Mouse (Mus musculus) lung, embryonic 16.5 days (tissue): ENCODE measurements at regions not wholly inside any gene's neighbourhood (a gene's known extent, or its start where the extent isn't known, plus 50 kb on each side); places are given as distances from the start of the nearest gene placed in this dataset.

Experiments used
- ATAC-seq: fragments of 200-750 bp; cut with Nextera tagmentation; 2 replicates; pipeline ENCODE4 v1.8.0; 2017; ENCODE audit warnings: low read depth, mild to moderate bottlenecking, moderate library complexity
- H3K27ac ChIP-seq: fragments of 300-500 bp; sonication (generic); 2 replicates; pipeline ENCODE4 v1.5.1; 2014; ENCODE audit warnings: mild to moderate bottlenecking, control low read depth, low read length
- H3K27me3 ChIP-seq: fragments of 300-500 bp; sonication (generic); 2 replicates; pipeline ENCODE4 v1.6.1; 2014; ENCODE audit warnings: low read depth, low read length, mixed read lengths; ENCODE audit not compliant: control insufficient read depth, insufficient read depth
- H3K36me3 ChIP-seq: fragments of 300-500 bp; sonication (generic); 2 replicates; pipeline ENCODE4 v1.6.1; 2014; ENCODE audit warnings: low read length; ENCODE audit not compliant: control insufficient read depth, insufficient read depth
- H3K4me1 ChIP-seq: fragments of 300-500 bp; sonication (generic); replicated peaks from 2 replicates; pipeline ENCODE4 v1.6.1; 2014; ENCODE audit warnings: low read length, mixed read lengths; ENCODE audit not compliant: control insufficient read depth, insufficient read depth
- H3K4me2 ChIP-seq: fragments of 300-500 bp; sonication (generic); 2 replicates; pipeline ENCODE4 v1.6.1; 2014; ENCODE audit warnings: low read depth, low read length, control low read depth
- H3K4me3 ChIP-seq: fragments of 300-500 bp; sonication (generic); 2 replicates; pipeline ENCODE4 v1.5.1; 2014; ENCODE audit warnings: mild to moderate bottlenecking, low read length, control low read depth
- H3K9ac ChIP-seq: fragments of 300-500 bp; sonication (generic); 2 replicates; pipeline ENCODE4 v1.6.1; 2014; ENCODE audit warnings: low read length, control low read depth
- H3K9me3 ChIP-seq: fragments of 300-500 bp; sonication (generic); 2 replicates; pipeline ENCODE4 v1.6.1; 2016; ENCODE audit warnings: low read length; ENCODE audit not compliant: control insufficient read depth
- WGBS: fragments of 180-500 bp; shearing (Covaris S2); extraction: QIAGEN DNeasy Blood & Tissue Kit; methylation state at CpG from one replicate; pipeline ENCODE4 v1.1.7; 2014; 5-methylcytosine and 5-hydroxymethylcytosine counted together

DNA sequence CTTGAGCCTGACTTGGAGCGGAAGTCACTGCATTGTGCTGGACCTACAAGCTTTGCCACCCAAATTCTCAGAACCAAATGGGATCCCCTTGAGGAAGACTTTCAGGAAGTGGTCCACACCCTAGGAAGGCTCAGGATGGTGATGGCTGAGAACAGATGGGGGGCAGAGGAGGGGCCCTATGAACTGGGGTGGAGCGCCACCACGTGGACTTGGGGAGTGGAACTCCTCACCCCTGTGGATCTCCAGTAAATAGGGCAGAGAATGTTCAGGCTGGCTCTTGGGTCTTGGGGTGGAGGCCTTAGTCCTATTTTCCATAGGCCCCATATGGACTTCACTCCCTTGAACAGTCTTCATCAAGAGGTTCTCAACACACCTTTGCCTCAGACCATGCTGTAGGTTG lies 260.6 kb downstream of the Dysf start:
- peaks cover 8% of the 10 kb centered on the region for H3K4me1 ChIP-seq
- no peak for ATAC-seq
- H3K9me3 ChIP-seq = no peaks in the 10 kb centered on the region
- no peak overlapping the region for H3K4me3 ChIP-seq
- H3K4me2 ChIP-seq = no peak overlapping the region
- WGBS = 59% methylated on average over 3 of the region's 3 CpGs
- H3K9ac ChIP-seq = no peak overlapping the region
- no peaks in the 10 kb centered on the region for H3K36me3 ChIP-seq
- no peak overlapping the region for H3K27ac ChIP-seq
- H3K27me3 ChIP-seq = no peaks in the 10 kb centered on the region

DNA sequence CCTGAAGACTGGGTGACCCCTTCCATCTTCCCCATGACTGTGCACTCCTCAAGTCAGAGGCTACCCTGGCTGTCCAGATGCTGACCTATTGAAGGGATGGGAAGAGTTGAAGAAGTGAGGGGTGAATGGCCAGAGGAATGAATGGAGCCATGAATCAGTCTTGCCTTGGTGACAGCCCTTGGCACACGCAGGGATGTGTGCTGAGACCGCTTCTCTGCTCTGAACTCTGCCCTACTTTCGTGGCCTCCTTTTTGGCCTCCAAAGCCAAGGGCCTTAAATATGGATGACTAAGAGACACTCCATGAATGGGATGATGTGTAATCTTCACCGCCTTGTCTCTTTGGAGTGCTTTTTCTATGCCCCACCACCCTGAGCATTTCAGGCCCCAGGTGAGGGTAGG lies 259.7 kb downstream of the Dysf start:
- Histone ChIP-seq H3K4me3 (no peak overlapping the region), H3K27ac (no peak overlapping the region), H3K9me3 (no peaks in the 10 kb centered on the region), H3K4me1 (peaks cover 8% of the 10 kb centered on the region), H3K27me3 (no peaks in the 10 kb centered on the region), H3K9ac (no peak overlapping the region), H3K36me3 (no peaks in the 10 kb centered on the region), H3K4me2 (no peak overlapping the region)
- 86% methylated on average over 4 of the region's 4 CpGs for WGBS
- ATAC-seq = no peak

DNA sequence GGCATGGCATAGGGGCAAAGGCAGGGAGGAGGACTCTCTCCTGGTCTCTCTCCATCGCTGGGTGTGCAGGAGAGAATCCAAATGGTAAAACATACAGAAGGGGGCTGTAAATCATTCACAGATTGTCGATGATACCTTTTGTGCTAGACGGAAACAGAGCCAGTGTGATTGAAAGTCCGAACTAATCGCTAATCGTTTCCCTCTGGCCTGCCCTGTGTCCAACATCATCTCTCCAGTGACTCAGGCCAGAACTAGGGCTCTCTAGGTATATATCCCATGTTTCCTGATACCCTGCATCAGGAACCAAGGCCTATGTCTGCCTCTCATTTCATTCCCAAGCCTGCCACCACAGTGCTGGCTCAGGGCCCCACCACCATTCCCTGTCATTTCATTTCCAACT lies 259.1 kb downstream of the Dysf start:
- no peak for ATAC-seq
- Histone ChIP-seq H3K4me3 (no peak overlapping the region), H3K4me1 (peaks cover 8% of the 10 kb centered on the region), H3K9me3 (no peaks in the 10 kb centered on the region), H3K36me3 (no peaks in the 10 kb centered on the region), H3K27ac (no peak overlapping the region), H3K27me3 (no peaks in the 10 kb centered on the region), H3K9ac (no peak overlapping the region), H3K4me2 (no peak overlapping the region)
- 79% methylated on average over 6 of the region's 6 CpGs for WGBS

DNA sequence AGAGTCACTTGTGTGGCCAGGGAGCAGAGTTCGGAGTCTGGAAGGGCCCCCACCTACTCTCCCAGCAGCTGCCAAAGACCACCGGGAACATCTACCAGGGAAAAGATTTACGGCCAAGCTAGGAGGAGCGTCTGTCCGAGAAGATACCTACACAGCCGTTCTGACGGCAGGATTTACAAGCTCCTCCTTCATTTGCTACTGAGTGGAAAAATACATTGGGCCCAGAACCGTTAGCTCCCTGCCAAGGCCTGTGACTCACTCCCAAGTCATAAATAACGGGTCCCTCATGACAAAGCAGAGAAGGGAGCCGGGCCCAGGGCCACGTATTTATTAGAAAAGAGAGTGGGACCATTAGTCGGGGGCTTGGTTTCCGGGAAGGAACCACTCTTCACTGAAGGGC lies 258.3 kb downstream of the Dysf start:
- ATAC-seq = peak; percentile 59; the same call in 1 of the 2 replicates
- Histone ChIP-seq H3K4me3 (no peak overlapping the region), H3K4me2 (no peak overlapping the region), H3K36me3 (no peaks in the 10 kb centered on the region), H3K9ac (no peak overlapping the region), H3K4me1 (peaks cover 8% of the 10 kb centered on the region), H3K9me3 (no peaks in the 10 kb centered on the region), H3K27me3 (no peaks in the 10 kb centered on the region), H3K27ac (no peak overlapping the region)
- WGBS = 44% methylated on average over 13 of the region's 13 CpGs

GRCm38 (mm10) chr6:84264681-84265080 lies 256.3 kb downstream of the Dysf start:
- Histone ChIP-seq H3K27ac (no peak overlapping the region), H3K27me3 (no peaks in the 10 kb centered on the region), H3K4me1 (no peaks in the 10 kb centered on the region), H3K9ac (no peak overlapping the region), H3K4me2 (no peak overlapping the region), H3K4me3 (no peak overlapping the region), H3K36me3 (no peaks in the 10 kb centered on the region), H3K9me3 (no peaks in the 10 kb centered on the region)
- 67% methylated on average over 4 of the region's 4 CpGs for WGBS
- ATAC-seq = no peak

DNA sequence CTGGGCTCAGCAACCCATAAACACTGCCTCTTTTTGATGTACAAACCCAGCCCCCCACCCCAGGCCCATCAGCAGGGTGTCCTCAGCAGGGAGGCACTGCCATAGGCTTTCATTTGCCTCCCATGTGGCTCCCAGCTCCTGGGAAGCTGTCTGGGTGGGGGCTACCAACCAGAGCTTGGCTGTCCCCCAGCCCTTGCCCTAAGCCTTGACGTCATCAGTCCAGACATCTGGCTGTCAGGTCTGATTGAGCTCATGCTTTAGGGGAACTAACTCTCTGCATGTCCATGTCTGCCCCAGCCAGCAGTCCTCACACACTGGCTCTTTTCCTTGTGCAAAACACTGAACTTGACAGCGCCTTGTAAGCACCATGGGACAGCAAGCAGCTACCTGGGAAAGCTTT lies 255.3 kb downstream of the Dysf start:
- H3K9ac ChIP-seq = no peak overlapping the region
- no peak overlapping the region for H3K27ac ChIP-seq
- no peaks in the 10 kb centered on the region for H3K4me1 ChIP-seq
- H3K9me3 ChIP-seq = no peaks in the 10 kb centered on the region
- WGBS = 62% methylated on average over 2 of the region's 2 CpGs
- H3K27me3 ChIP-seq = no peaks in the 10 kb centered on the region; the same call in 1 of the 2 replicates
- no peaks in the 10 kb centered on the region for H3K36me3 ChIP-seq
- H3K4me2 ChIP-seq = no peak overlapping the region
- no peak overlapping the region for H3K4me3 ChIP-seq
- ATAC-seq = no peak

GRCm38 (mm10) chr6:84262766-84263165 lies 254.4 kb downstream of the Dysf start:
- H3K9ac ChIP-seq = no peak overlapping the region
- H3K4me2 ChIP-seq = no peak overlapping the region
- H3K27ac ChIP-seq = no peak overlapping the region
- ATAC-seq = no peak
- H3K4me1 ChIP-seq = no peaks in the 10 kb centered on the region
- no peak overlapping the region for H3K4me3 ChIP-seq
- H3K9me3 ChIP-seq = no peaks in the 10 kb centered on the region
- H3K36me3 ChIP-seq = no peaks in the 10 kb centered on the region
- no peaks in the 10 kb centered on the region; the same call in 1 of the 2 replicates for H3K27me3 ChIP-seq
- 43% methylated on average over 6 of the region's 6 CpGs for WGBS

DNA sequence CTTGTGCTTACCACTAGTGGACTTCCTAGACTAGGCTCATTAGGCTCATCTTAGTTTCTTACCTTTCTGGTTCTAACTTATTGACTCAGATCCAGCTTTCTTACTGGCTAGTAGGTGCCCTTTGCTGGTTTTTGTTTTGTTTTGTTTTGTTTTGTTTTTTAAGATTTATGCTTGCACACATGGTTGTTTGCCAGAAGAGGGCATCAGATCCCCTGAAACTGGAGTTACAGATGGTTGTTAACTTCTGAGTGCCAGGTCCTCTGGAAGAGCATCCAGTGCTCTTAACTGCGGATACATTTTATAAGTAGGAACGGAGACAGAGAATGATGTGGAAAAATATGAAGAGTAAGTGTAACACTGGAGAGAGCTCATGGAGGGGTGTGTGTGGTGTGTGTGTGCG lies 253.1 kb downstream of the Dysf start:
- Histone ChIP-seq H3K9ac (no peak overlapping the region), H3K4me1 (no peaks in the 10 kb centered on the region), H3K27me3 (no peaks in the 10 kb centered on the region; the same call in 1 of the 2 replicates), H3K4me3 (no peak overlapping the region), H3K4me2 (no peak overlapping the region), H3K27ac (no peak overlapping the region), H3K36me3 (no peaks in the 10 kb centered on the region), H3K9me3 (no peaks in the 10 kb centered on the region)
- ATAC-seq = no peak
- 87% methylated on average over 3 of the region's 3 CpGs for WGBS
